ENCODE assay signal across 8 mouse cellular contexts in the genomic region with DNA sequence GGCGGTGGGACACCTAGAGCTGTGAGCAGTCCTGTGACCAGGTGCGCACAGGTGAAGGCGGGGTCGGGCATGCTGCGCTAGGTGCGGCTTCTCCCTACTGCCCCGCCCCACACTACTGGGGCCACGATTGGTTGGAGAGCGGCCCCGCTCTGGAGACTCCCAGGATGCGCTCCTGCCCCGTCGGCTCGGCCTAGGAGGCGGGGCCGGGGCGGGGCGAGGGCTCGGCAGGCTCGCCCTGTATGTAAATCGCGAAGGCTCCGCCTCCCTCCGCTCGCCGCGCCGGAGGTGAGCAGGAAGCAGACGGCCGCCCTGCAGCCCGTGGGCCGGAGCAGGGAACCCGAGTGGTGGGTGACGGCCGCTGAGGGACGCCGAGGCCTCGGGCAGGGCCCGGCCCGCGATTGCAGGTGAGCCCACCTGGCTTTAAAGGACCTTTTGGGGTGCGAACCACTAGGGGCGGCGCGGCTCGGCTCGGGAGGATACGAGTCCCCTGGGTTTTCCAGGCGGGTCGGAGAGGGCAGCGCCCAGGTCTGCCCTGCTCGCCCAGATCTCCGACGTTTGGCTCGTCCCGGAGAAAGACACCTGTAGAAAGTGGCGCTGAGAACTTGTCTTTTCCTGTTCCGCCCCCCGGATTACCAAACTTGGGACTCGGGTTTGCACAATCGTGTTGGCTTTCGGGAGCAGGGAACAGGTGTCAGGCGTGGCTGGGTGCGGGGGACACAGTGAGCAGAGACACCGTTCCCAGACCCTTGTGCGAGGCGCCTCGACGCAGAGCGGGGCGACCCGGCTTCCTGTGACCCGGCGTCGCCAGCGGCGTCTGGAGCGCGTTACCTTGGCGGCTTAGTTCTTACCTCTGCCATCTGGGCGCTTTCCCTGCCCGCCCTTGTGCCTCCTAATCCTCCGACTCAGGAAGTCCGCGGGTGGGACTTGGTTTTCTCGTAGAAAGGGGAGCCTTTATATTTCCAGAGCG. TPM values are rescaled to one million over a fixed set of nuclear protein-coding genes. Genes with fewer than 3 reads are reported as not detected.
DNase-seq lines count a peak whose midpoint lies in the region; ATAC-seq and TF ChIP-seq lines count a peak whose summit lies in the region.

A gene (plus strand): TSS at position 276 of the 967 bp plus-strand sequence.

- peaks cover 36% of the 10 kb centered on the region for H3K36me3 ChIP-seq in embryonic facial prominence, embryonic 10.5 days (replicated peaks)
- H3K36me3 ChIP-seq in liver, postnatal 0 days (replicated peaks; ENCODE audit: insufficient read depth, low read length): peaks cover 13% of the 10 kb centered on the region; the same call in 1 of the 2 replicates
- peaks cover 37% of the 10 kb centered on the region for H3K36me3 ChIP-seq in neural tube, embryonic 13.5 days
- peaks cover 7% of the 10 kb centered on the region; the same call in 1 of the 2 replicates for H3K36me3 ChIP-seq in stomach, postnatal 0 days (ENCODE audit: control insufficient read depth, insufficient read depth, low read length)

- H3K9ac ChIP-seq in liver, postnatal 0 days (replicated peaks): peak within 1 kb of the TSS; percentile 82
- peak within 1 kb of the TSS; percentile 70 for H3K9ac ChIP-seq in neural tube, embryonic 13.5 days
- peak within 1 kb of the TSS; percentile 85 for H3K9ac ChIP-seq in stomach, postnatal 0 days (ENCODE audit: low read length)

- H3K4me1 ChIP-seq in embryonic facial prominence, embryonic 10.5 days: peaks cover 38% of the 10 kb centered on the region
- peaks cover 23% of the 10 kb centered on the region for H3K4me1 ChIP-seq in liver, postnatal 0 days (ENCODE audit: insufficient read depth)
- peaks cover 18% of the 10 kb centered on the region for H3K4me1 ChIP-seq in neural tube, embryonic 13.5 days (replicated peaks)
- peaks cover 5% of the 10 kb centered on the region; the same call in 1 of the 2 replicates for H3K4me1 ChIP-seq in stomach, postnatal 0 days (replicated peaks; ENCODE audit: control insufficient read depth, insufficient read depth)

- WGBS in embryonic facial prominence, embryonic 10.5 days: under 1% methylated on average over 87 of the region's 87 CpGs
- under 1% methylated on average over 83 of the region's 87 CpGs for WGBS in liver, postnatal 0 days (ENCODE audit: insufficient replicate concordance)
- under 1% methylated on average over 87 of the region's 87 CpGs for WGBS in neural tube, embryonic 13.5 days
- WGBS in stomach, postnatal 0 days: under 1% methylated on average over 85 of the region's 87 CpGs

- peak within 1 kb of the TSS; percentile 79 for H3K4me3 ChIP-seq in embryonic facial prominence, embryonic 10.5 days
- H3K4me3 ChIP-seq in liver, postnatal 0 days (ENCODE audit: low read depth, low read length): peak within 1 kb of the TSS; percentile 77
- peak within 1 kb of the TSS; percentile 58 for H3K4me3 ChIP-seq in neural tube, embryonic 13.5 days
- peak within 1 kb of the TSS; percentile 77 for H3K4me3 ChIP-seq in stomach, postnatal 0 days (ENCODE audit: low read depth, low read length)

- peak within 1 kb of the TSS; percentile 99 for H3K4me2 ChIP-seq in liver, postnatal 0 days (ENCODE audit: low read depth, low read length)
- peak within 1 kb of the TSS; percentile 93 for H3K4me2 ChIP-seq in neural tube, embryonic 13.5 days
- H3K4me2 ChIP-seq in stomach, postnatal 0 days (replicated peaks; ENCODE audit: low read depth): peak within 1 kb of the TSS; percentile 81

- peak within 1 kb of the TSS; percentile 77 for H3K27ac ChIP-seq in embryonic facial prominence, embryonic 10.5 days (replicated peaks)
- H3K27ac ChIP-seq in liver, postnatal 0 days (ENCODE audit: low read depth): peak within 1 kb of the TSS; percentile 93
- H3K27ac ChIP-seq in neural tube, embryonic 13.5 days (replicated peaks): no peak within 1 kb of the TSS
- peak within 1 kb of the TSS; percentile 92 for H3K27ac ChIP-seq in stomach, postnatal 0 days (replicated peaks)

- H3K27me3 ChIP-seq in embryonic facial prominence, embryonic 10.5 days (replicated peaks; ENCODE audit: low read depth, poor library complexity, severe bottlenecking): peaks cover 69% of the 10 kb centered on the region
- H3K27me3 ChIP-seq in liver, postnatal 0 days (ENCODE audit: insufficient read depth, low read length): 0 out of 2 replicates have a peak, but pooled peaks cover 2% of the 10 kb centered on the region
- peaks cover 54% of the 10 kb centered on the region for H3K27me3 ChIP-seq in neural tube, embryonic 13.5 days
- H3K27me3 ChIP-seq in stomach, postnatal 0 days (ENCODE audit: control insufficient read depth, insufficient read depth, low read length): no peaks in the 10 kb centered on the region

- no peak for TF ChIP-seq EP300 in liver, postnatal 0 days (IDR thresholded peaks at IDR 0.05; ENCODE audit: low read depth)
- no peak for TF ChIP-seq EP300 in stomach, postnatal 0 days (optimal IDR thresholded peaks at IDR 0.05)

- no peaks in the 10 kb centered on the region for H3K9me3 ChIP-seq in embryonic facial prominence, embryonic 10.5 days
- H3K9me3 ChIP-seq in liver, postnatal 0 days (ENCODE audit: low read length): no peaks in the 10 kb centered on the region
- no peaks in the 10 kb centered on the region for H3K9me3 ChIP-seq in neural tube, embryonic 13.5 days
- no peaks in the 10 kb centered on the region for H3K9me3 ChIP-seq in stomach, postnatal 0 days (ENCODE audit: control insufficient read depth, low read length)

- ATAC-seq in liver, postnatal 0 days: peak; percentile 95
- ATAC-seq in neural tube, embryonic 13.5 days (ENCODE audit: low read depth): peak; percentile 88
- ATAC-seq in stomach, postnatal 0 days (ENCODE audit: low FRiP score, low TSS enrichment): peak; percentile 97

- no peak for TF ChIP-seq CTCF in liver, postnatal 0 days (IDR thresholded peaks at IDR 0.05; ENCODE audit: low read depth)
- peak; percentile 18; the same call in 1 of the 2 replicates for TF ChIP-seq CTCF in stomach, postnatal 0 days (IDR thresholded peaks at IDR 0.05; ENCODE audit: low read depth)

- DNase-seq in A20 (ENCODE audit: low read depth, low spot score): peak; percentile 91
- peak; percentile 94 for DNase-seq in adrenal gland, postnatal 10 days
- DNase-seq in embryonic facial prominence, embryonic 10.5 days (ENCODE audit: low spot score): peak; percentile 93
- DNase-seq in heart, adult 8-10 months (ENCODE audit: low spot score): peak; percentile 71
- peak; percentile 91 to 95 for DNase-seq in kidney, adult 8-10 months
- peak; percentile 96 for DNase-seq in liver, postnatal 0 days
- DNase-seq in stomach, postnatal 0 days (ENCODE audit: low spot score): peak; percentile 98

RNA-seq across cellular contexts. Expression of the gene that starts here (rescaled TPM):
- total RNA-seq in adrenal gland, postnatal 10 days (2021): 10 to 100 TPM; 12.7 to 14.0 TPM
- polyA plus RNA-seq in embryonic facial prominence, embryonic 10.5 days (2016; fragmentation: Nextera tagmentation; extraction: Ambion mirVana): 15.3 and 15.5 TPM in 2 replicates
- total RNA-seq in heart, adult 8-10 months (2022): 10 to 100 TPM; 15.7 to 31.8 (median 20.3) TPM
- polyA plus RNA-seq in liver, postnatal 0 days (2015; fragmentation: Nextera tagmentation; extraction: Ambion mirVana): 15.1 and 20.9 TPM in 2 replicates
- 1.4 and 1.8 TPM in 2 replicates for polyA plus RNA-seq in neural tube, embryonic 13.5 days (2015; fragmentation: Nextera tagmentation; extraction: Ambion mirVana)
- polyA plus RNA-seq in stomach, postnatal 0 days (2015; fragmentation: Nextera tagmentation; extraction: Ambion mirVana): 58.4 and 63.5 TPM in 2 replicates
